Mouse (Mus musculus): Measurements from ENCODE around the gene Zbtb4. TPM values are rescaled to one million over a fixed set of nuclear protein-coding genes. Genes with fewer than 3 reads are reported as not detected.

Gene Zbtb4
- polyA plus RNA-seq, 1 experiment from 2014 or later, result 2.7 TPM

DNA sequence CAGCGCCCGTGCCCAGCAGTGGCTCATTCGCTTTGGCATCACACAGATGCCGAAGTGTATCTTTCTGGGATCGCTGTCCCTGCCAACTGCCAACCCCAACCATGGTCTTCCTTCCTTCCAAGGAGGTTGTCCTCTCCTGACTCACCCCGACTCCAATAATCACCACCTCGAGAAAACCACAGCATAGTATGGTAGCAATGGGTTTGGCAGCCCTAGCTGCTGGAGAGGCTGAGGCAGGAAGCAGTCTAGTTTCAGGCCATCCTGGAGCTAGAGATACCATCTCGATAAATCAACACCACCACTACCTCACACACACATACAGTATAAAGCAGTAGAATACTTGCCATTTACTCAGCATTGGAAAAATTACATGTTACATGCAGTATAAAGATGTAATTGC, 53.2 kb downstream of the Zbtb4 start:
- 92% methylated on average over 8 of the region's 8 CpGs for WGBS
- DNase-seq (ENCODE audit: low spot score) (no peak), ATAC-seq (ENCODE audit: low FRiP score, low TSS enrichment) (no peak)
- Histone ChIP-seq H3K9ac (ENCODE audit: low read length) (no peak overlapping the region), H3K4me2 (replicated peaks; ENCODE audit: low read depth) (no peak overlapping the region), H3K9me3 (ENCODE audit: control insufficient read depth, low read length) (no peaks in the 10 kb centered on the region), H3K27me3 (ENCODE audit: control insufficient read depth, insufficient read depth, low read length) (no peaks in the 10 kb centered on the region), H3K4me3 (ENCODE audit: low read depth, low read length) (no peak overlapping the region), H3K36me3 (ENCODE audit: control insufficient read depth, insufficient read depth, low read length) (no peaks in the 10 kb centered on the region), H3K27ac (replicated peaks) (no peak overlapping the region), H3K4me1 (replicated peaks; ENCODE audit: control insufficient read depth, insufficient read depth) (no peaks in the 10 kb centered on the region)
- TF ChIP-seq EP300 (optimal IDR thresholded peaks at IDR 0.05), result no peak
- TF ChIP-seq CTCF (IDR thresholded peaks at IDR 0.05; ENCODE audit: low read depth), result no peak

DNA sequence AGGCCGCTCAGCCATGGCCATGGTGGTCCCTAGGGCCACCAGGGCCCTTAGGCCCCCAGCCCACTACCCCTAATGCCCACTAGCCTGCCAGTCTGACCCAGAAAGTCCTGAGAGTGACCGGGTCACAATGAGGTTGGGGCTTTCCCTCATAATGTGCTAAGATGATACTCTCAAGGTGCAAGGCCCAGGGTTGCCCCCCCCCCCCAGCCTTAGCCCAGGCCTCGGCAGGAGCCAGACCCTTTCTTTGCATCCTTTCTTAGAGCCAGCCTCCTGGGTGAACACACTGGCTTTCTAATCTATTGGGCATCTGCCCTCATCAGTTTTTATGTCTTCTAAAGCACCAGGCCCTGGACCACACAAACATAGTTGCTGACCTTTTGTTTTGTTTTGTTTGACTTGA, 56.4 kb downstream of the Zbtb4 start, which contains the start of gene Spem1:
Gene Spem1, minus strand, starts transcription at position 101 of the 400 bp plus-strand sequence.
- H3K4me3 ChIP-seq (ENCODE audit: low read depth, low read length), result no peak within 1 kb of the TSS

DNA sequence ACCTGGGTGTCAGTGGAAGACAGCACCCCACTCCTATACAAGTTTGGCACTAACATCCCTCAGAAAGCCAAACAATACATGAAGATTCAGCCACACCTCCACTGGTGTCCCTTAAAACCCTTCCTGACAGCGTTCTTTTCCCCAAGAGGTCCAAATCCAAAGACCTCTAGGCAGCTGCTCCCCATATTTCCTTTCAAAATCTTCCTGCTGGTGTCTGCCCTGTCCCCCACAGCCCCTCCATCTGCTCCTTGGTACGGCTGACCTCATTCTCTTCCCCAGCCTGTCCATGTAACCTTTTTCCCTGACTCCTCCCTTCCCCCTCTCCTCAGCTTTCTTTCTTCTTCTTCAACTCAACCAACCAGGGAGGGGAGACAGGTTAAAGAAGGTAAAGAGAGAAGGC, 57.7 kb downstream of the Zbtb4 start:
- TF ChIP-seq EP300 (optimal IDR thresholded peaks at IDR 0.05) (no peak), CTCF (IDR thresholded peaks at IDR 0.05; ENCODE audit: low read depth) (no peak)
- Histone ChIP-seq H3K9ac (ENCODE audit: low read length) (no peak overlapping the region), H3K36me3 (ENCODE audit: control insufficient read depth, insufficient read depth, low read length) (no peaks in the 10 kb centered on the region), H3K4me3 (ENCODE audit: low read depth, low read length) (no peak overlapping the region), H3K4me1 (replicated peaks; ENCODE audit: control insufficient read depth, insufficient read depth) (no peaks in the 10 kb centered on the region), H3K27me3 (ENCODE audit: control insufficient read depth, insufficient read depth, low read length) (no peaks in the 10 kb centered on the region), H3K4me2 (replicated peaks; ENCODE audit: low read depth) (no peak overlapping the region), H3K9me3 (ENCODE audit: control insufficient read depth, low read length) (no peaks in the 10 kb centered on the region), H3K27ac (replicated peaks) (no peak overlapping the region)
- DNase-seq (ENCODE audit: low spot score), result no peak
- WGBS, result 64% methylated on average over 2 of the region's 2 CpGs
- no peak for ATAC-seq (ENCODE audit: low FRiP score, low TSS enrichment)

More for the DNA sequence above, 56.4 kb downstream of the Zbtb4 start, which contains the start of gene Spem1:
- no peak within 1 kb of the TSS for H3K4me2 ChIP-seq (replicated peaks; ENCODE audit: low read depth)
- no peak within 1 kb of the TSS for H3K27ac ChIP-seq (replicated peaks)
- H3K9me3 ChIP-seq (ENCODE audit: control insufficient read depth, low read length), result no peaks in the 10 kb centered on the region
- H3K27me3 ChIP-seq (ENCODE audit: control insufficient read depth, insufficient read depth, low read length), result no peaks in the 10 kb centered on the region
- H3K36me3 ChIP-seq (ENCODE audit: control insufficient read depth, insufficient read depth, low read length), result no peaks in the 10 kb centered on the region
- 93% methylated on average over 3 of the region's 3 CpGs for WGBS
- no peak for ATAC-seq (ENCODE audit: low FRiP score, low TSS enrichment)
- TF ChIP-seq CTCF (IDR thresholded peaks at IDR 0.05; ENCODE audit: low read depth), result no peak
- no peak for TF ChIP-seq EP300 (optimal IDR thresholded peaks at IDR 0.05)
- no peaks in the 10 kb centered on the region for H3K4me1 ChIP-seq (replicated peaks; ENCODE audit: control insufficient read depth, insufficient read depth)
- H3K9ac ChIP-seq (ENCODE audit: low read length), result no peak within 1 kb of the TSS
- no peak for DNase-seq (ENCODE audit: low spot score)

DNA sequence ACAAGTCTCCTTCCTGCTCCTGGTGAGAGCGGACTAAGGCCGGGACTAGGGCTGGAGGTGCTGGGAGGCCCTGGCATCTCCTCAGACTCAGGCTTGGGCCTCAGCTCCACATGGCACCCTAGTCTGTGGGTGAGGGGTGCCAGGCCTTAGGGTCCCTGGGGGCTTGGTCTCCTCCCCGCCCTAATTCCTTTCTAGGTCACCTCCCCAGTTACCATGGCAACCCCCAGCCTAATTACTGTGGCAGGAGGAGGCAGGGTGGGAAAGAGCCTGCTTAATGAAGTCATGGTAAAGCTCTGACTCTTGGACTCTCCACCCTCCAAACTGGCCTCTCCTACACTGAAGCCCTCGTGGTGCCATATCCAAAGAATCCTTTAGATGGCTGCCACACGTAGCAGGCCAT, 63.1 kb downstream of the Zbtb4 start:
- Histone ChIP-seq H3K4me2 (replicated peaks; ENCODE audit: low read depth) (no peak overlapping the region), H3K9ac (ENCODE audit: low read length) (no peak overlapping the region), H3K9me3 (ENCODE audit: control insufficient read depth, low read length) (no peaks in the 10 kb centered on the region), H3K27ac (replicated peaks) (no peak overlapping the region), H3K4me1 (replicated peaks; ENCODE audit: control insufficient read depth, insufficient read depth) (no peaks in the 10 kb centered on the region; the same call in 1 of the 2 replicates), H3K27me3 (ENCODE audit: control insufficient read depth, insufficient read depth, low read length) (no peaks in the 10 kb centered on the region), H3K4me3 (ENCODE audit: low read depth, low read length) (no peak overlapping the region), H3K36me3 (ENCODE audit: control insufficient read depth, insufficient read depth, low read length) (no peaks in the 10 kb centered on the region)
- no peak for DNase-seq (ENCODE audit: low spot score)
- ATAC-seq (ENCODE audit: low FRiP score, low TSS enrichment), result 0 out of 2 replicates have a peak, but pooled peaks have one; percentile 29
- TF ChIP-seq CTCF (IDR thresholded peaks at IDR 0.05; ENCODE audit: low read depth) (no peak), EP300 (optimal IDR thresholded peaks at IDR 0.05) (no peak)
- 78% methylated on average over 5 of the region's 5 CpGs for WGBS

DNA sequence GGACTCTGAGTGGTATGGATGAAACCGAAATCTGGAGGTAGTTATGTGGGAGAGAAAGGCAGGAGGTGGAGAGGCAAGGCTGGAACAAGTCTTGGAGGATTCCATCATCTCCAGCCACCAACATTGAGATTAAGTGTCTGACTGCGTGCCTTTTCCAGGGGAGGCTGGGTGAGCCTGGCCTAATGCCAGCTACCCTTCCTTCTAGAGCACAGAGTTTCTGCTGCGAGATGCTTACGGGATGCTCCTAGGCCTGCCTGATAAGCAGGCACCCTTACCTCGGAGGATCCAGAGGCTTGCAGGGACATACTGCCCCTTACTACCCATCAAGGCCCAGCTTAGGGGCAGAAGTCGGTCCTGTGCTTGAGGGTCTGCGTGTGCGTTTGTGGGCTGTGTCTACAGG, 67.8 kb downstream of the Zbtb4 start:
- TF ChIP-seq CTCF (IDR thresholded peaks at IDR 0.05; ENCODE audit: low read depth) (no peak), EP300 (optimal IDR thresholded peaks at IDR 0.05) (no peak)
- Histone ChIP-seq H3K27ac (replicated peaks) (no peak overlapping the region; the same call in 1 of the 2 replicates), H3K36me3 (ENCODE audit: control insufficient read depth, insufficient read depth, low read length) (no peaks in the 10 kb centered on the region), H3K4me2 (replicated peaks; ENCODE audit: low read depth) (peak overlapping the region; percentile 67), H3K4me1 (replicated peaks; ENCODE audit: control insufficient read depth, insufficient read depth) (peaks cover 3% of the 10 kb centered on the region), H3K9me3 (ENCODE audit: control insufficient read depth, low read length) (no peaks in the 10 kb centered on the region), H3K9ac (ENCODE audit: low read length) (peak overlapping the region; percentile 66), H3K27me3 (ENCODE audit: control insufficient read depth, insufficient read depth, low read length) (no peaks in the 10 kb centered on the region), H3K4me3 (ENCODE audit: low read depth, low read length) (peak overlapping the region; percentile 35)
- no peak for DNase-seq (ENCODE audit: low spot score)
- no peak for ATAC-seq (ENCODE audit: low FRiP score, low TSS enrichment)
- WGBS, result 62% methylated on average over 8 of the region's 8 CpGs

Other genes starting within 250 kb of the Zbtb4 start
- 0.38 and 0.39 TPM in 2 replicates for gene Dnah2, start 216.8 kb upstream of the Zbtb4 start, polyA plus RNA-seq (2015; fragmentation: Nextera tagmentation; extraction: Ambion mirVana)
- gene Efnb3, start 205.7 kb upstream of the Zbtb4 start, polyA plus RNA-seq (2015; fragmentation: Nextera tagmentation; extraction: Ambion mirVana), result 3.9 and 4.4 TPM in 2 replicates
- gene Wrap53, start 185.7 kb upstream of the Zbtb4 start, polyA plus RNA-seq (2015; fragmentation: Nextera tagmentation; extraction: Ambion mirVana), result 8.7 and 9.0 TPM in 2 replicates
- 45.0 and 51.4 TPM in 2 replicates for gene Trp53, start 185.6 kb upstream of the Zbtb4 start, polyA plus RNA-seq (2015; fragmentation: Nextera tagmentation; extraction: Ambion mirVana)
- gene Atp1b2, start 160.0 kb upstream of the Zbtb4 start, polyA plus RNA-seq (2015; fragmentation: Nextera tagmentation; extraction: Ambion mirVana), result 5.3 and 7.2 TPM in 2 replicates
- gene Shbg, start 148.0 kb upstream of the Zbtb4 start, polyA plus RNA-seq (2015; fragmentation: Nextera tagmentation; extraction: Ambion mirVana), result not detected in 2 replicates
- 14.4 and 15.5 TPM in 2 replicates for gene Sat2, start 143.9 kb upstream of the Zbtb4 start, polyA plus RNA-seq (2015; fragmentation: Nextera tagmentation; extraction: Ambion mirVana)
- gene Fxr2, start 132.9 kb upstream of the Zbtb4 start, polyA plus RNA-seq (2015; fragmentation: Nextera tagmentation; extraction: Ambion mirVana), result 10.8 and 11.6 TPM in 2 replicates
- 7.7 and 7.9 TPM in 2 replicates for gene Sox15, start 110.6 kb upstream of the Zbtb4 start, polyA plus RNA-seq (2015; fragmentation: Nextera tagmentation; extraction: Ambion mirVana)
- gene Mpdu1, start 103.3 kb upstream of the Zbtb4 start, polyA plus RNA-seq (2015; fragmentation: Nextera tagmentation; extraction: Ambion mirVana), result 69.1 and 72.6 TPM in 2 replicates
- gene Cd68, start 99.8 kb upstream of the Zbtb4 start, polyA plus RNA-seq (2015; fragmentation: Nextera tagmentation; extraction: Ambion mirVana), result 16.7 and 17.9 TPM in 2 replicates
- gene Eif4a1, start 93.5 kb upstream of the Zbtb4 start, polyA plus RNA-seq (2015; fragmentation: Nextera tagmentation; extraction: Ambion mirVana), result 339 and 351 TPM in 2 replicates
- gene Senp3, start 83.8 kb upstream of the Zbtb4 start, polyA plus RNA-seq (2015; fragmentation: Nextera tagmentation; extraction: Ambion mirVana), result 30.5 and 32.4 TPM in 2 replicates
- gene Tnfsf13, start 80.1 kb upstream of the Zbtb4 start, polyA plus RNA-seq (2015; fragmentation: Nextera tagmentation; extraction: Ambion mirVana), result 0.50 and 0.75 TPM in 2 replicates
- 6.9 and 9.7 TPM in 2 replicates for gene Tnfsf12, start 70.1 kb upstream of the Zbtb4 start, polyA plus RNA-seq (2015; fragmentation: Nextera tagmentation; extraction: Ambion mirVana)
- gene Tnfsfm13, start 69.8 kb upstream of the Zbtb4 start, polyA plus RNA-seq (2015; fragmentation: Nextera tagmentation; extraction: Ambion mirVana), result 4.1 and 4.2 TPM in 2 replicates
- 7.9 and 9.0 TPM in 2 replicates for gene Polr2a, start 7.3 kb upstream of the Zbtb4 start, polyA plus RNA-seq (2015; fragmentation: Nextera tagmentation; extraction: Ambion mirVana)
- gene Slc35g3, start 3.9 kb upstream of the Zbtb4 start, polyA plus RNA-seq (2015; fragmentation: Nextera tagmentation; extraction: Ambion mirVana), result 0.11 TPM in 1 of 2 replicates, not detected in the other
- gene Chrnb1, start 30.0 kb downstream of the Zbtb4 start, polyA plus RNA-seq (2015; fragmentation: Nextera tagmentation; extraction: Ambion mirVana), result 4.3 and 5.0 TPM in 2 replicates
- 0.67 and 0.90 TPM in 2 replicates for gene Fgf11, start 35.9 kb downstream of the Zbtb4 start, polyA plus RNA-seq (2015; fragmentation: Nextera tagmentation; extraction: Ambion mirVana)
- 28.4 and 34.4 TPM in 2 replicates for gene Tmem102, start 39.7 kb downstream of the Zbtb4 start, polyA plus RNA-seq (2015; fragmentation: Nextera tagmentation; extraction: Ambion mirVana)
- not detected in 2 replicates for gene Gm39566, start 49.4 kb downstream of the Zbtb4 start, polyA plus RNA-seq (2015; fragmentation: Nextera tagmentation; extraction: Ambion mirVana)
- not detected in 2 replicates for gene Spem2, start 52.6 kb downstream of the Zbtb4 start, polyA plus RNA-seq (2015; fragmentation: Nextera tagmentation; extraction: Ambion mirVana)
- not detected in 2 replicates for gene Spem1, start 56.3 kb downstream of the Zbtb4 start, polyA plus RNA-seq (2015; fragmentation: Nextera tagmentation; extraction: Ambion mirVana)
- gene Nlgn2, start 71.9 kb downstream of the Zbtb4 start, polyA plus RNA-seq (2015; fragmentation: Nextera tagmentation; extraction: Ambion mirVana), result 2.5 and 2.7 TPM in 2 replicates
- gene Tmem256, start 72.6 kb downstream of the Zbtb4 start, polyA plus RNA-seq (2015; fragmentation: Nextera tagmentation; extraction: Ambion mirVana), result 329 and 366 TPM in 2 replicates
- 54.4 and 58.4 TPM in 2 replicates for gene Plscr3, start 80.5 kb downstream of the Zbtb4 start, polyA plus RNA-seq (2015; fragmentation: Nextera tagmentation; extraction: Ambion mirVana)
- 12.3 TPM in 2 replicates for gene Tnk1, start 92.8 kb downstream of the Zbtb4 start, polyA plus RNA-seq (2015; fragmentation: Nextera tagmentation; extraction: Ambion mirVana)
- gene Tmem95, start 112.1 kb downstream of the Zbtb4 start, polyA plus RNA-seq (2015; fragmentation: Nextera tagmentation; extraction: Ambion mirVana), result 0.25 and 0.54 TPM in 2 replicates
- gene Kctd11, start 115.5 kb downstream of the Zbtb4 start, polyA plus RNA-seq (2015; fragmentation: Nextera tagmentation; extraction: Ambion mirVana), result 15.9 and 18.1 TPM in 2 replicates
- gene Acap1, start 129.6 kb downstream of the Zbtb4 start, polyA plus RNA-seq (2015; fragmentation: Nextera tagmentation; extraction: Ambion mirVana), result 0.70 and 0.71 TPM in 2 replicates
- gene 2810408A11Rik, start 135.1 kb downstream of the Zbtb4 start, polyA plus RNA-seq (2015; fragmentation: Nextera tagmentation; extraction: Ambion mirVana), result 5.6 and 5.9 TPM in 2 replicates
- gene Neurl4, start 135.2 kb downstream of the Zbtb4 start, polyA plus RNA-seq (2015; fragmentation: Nextera tagmentation; extraction: Ambion mirVana), result 2.3 and 3.9 TPM in 2 replicates
- 40.6 and 43.3 TPM in 2 replicates for gene Gps2, start 148.0 kb downstream of the Zbtb4 start, polyA plus RNA-seq (2015; fragmentation: Nextera tagmentation; extraction: Ambion mirVana)
- gene Eif5a, start 156.0 kb downstream of the Zbtb4 start, polyA plus RNA-seq (2015; fragmentation: Nextera tagmentation; extraction: Ambion mirVana), result 1,169 and 1,205 TPM in 2 replicates
- gene Ybx2, start 169.9 kb downstream of the Zbtb4 start, polyA plus RNA-seq (2015; fragmentation: Nextera tagmentation; extraction: Ambion mirVana), result 1.4 and 1.7 TPM in 2 replicates
- gene Slc2a4, start 182.3 kb downstream of the Zbtb4 start, polyA plus RNA-seq (2015; fragmentation: Nextera tagmentation; extraction: Ambion mirVana), result 36.4 and 40.5 TPM in 2 replicates
- gene Cldn7, start 198.9 kb downstream of the Zbtb4 start, polyA plus RNA-seq (2015; fragmentation: Nextera tagmentation; extraction: Ambion mirVana), result 119 and 125 TPM in 2 replicates
- gene Ctdnep1, start 215.2 kb downstream of the Zbtb4 start, polyA plus RNA-seq (2015; fragmentation: Nextera tagmentation; extraction: Ambion mirVana), result 13.1 and 14.9 TPM in 2 replicates
- 73.1 and 73.4 TPM in 2 replicates for gene Elp5, start 216.6 kb downstream of the Zbtb4 start, polyA plus RNA-seq (2015; fragmentation: Nextera tagmentation; extraction: Ambion mirVana)
- gene Gabarap, start 225.2 kb downstream of the Zbtb4 start, polyA plus RNA-seq (2015; fragmentation: Nextera tagmentation; extraction: Ambion mirVana), result 536 and 544 TPM in 2 replicates
- gene Phf23, start 229.9 kb downstream of the Zbtb4 start, polyA plus RNA-seq (2015; fragmentation: Nextera tagmentation; extraction: Ambion mirVana), result 34.4 and 38.5 TPM in 2 replicates
- gene Dvl2, start 234.7 kb downstream of the Zbtb4 start, polyA plus RNA-seq (2015; fragmentation: Nextera tagmentation; extraction: Ambion mirVana), result 9.8 and 11.1 TPM in 2 replicates
- gene Acadvl, start 249.5 kb downstream of the Zbtb4 start, polyA plus RNA-seq (2015; fragmentation: Nextera tagmentation; extraction: Ambion mirVana), result 136 and 143 TPM in 2 replicates

All from stomach, postnatal 0 days (tissue).